Comparison of ENCODE assay signal across 8 mouse cellular contexts in the genomic region with DNA sequence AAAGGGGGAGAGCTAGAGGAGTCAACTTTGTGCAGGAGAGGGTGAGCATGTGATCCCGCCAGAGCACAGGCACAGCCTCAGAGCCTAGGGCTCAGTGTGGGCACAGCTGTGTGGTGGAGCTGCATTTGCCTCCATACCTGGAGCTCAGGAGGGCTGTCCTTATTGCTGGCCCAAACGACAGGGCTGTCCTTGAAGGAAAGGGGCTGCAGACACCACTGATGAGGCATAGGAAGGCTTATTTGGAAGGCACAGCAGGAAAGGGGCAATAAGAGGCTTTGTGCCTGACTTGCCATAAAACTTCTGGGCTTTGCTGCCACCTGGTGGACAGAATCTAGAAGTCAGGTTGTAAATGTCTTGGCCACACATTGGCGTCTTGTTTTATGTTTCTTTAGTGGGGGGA. TPM values are rescaled to one million over a fixed set of nuclear protein-coding genes. Genes with fewer than 3 reads are reported as not detected.
A peak's percentile ranks its signal among the peaks of the same experiment; 100 is the strongest.
DNase-seq lines count a peak whose midpoint lies in the region; ATAC-seq lines count a peak whose summit lies in the region.

No protein-coding gene starts in this region.

- no peak for ATAC-seq in activated CD4-positive, CD25-positive, alpha-beta regulatory T cell, adult 4 months

- peak; percentile 45 for DNase-seq in MEL-GATA-1-ER (ENCODE audit: extremely low read depth, low read depth)
- peak; percentile 81 for DNase-seq in adrenal gland, postnatal 14 days
- peak; percentile 85 for DNase-seq in embryo, embryonic 11 days
- DNase-seq in gastrocnemius, postnatal 25 days = peak; percentile 41
- DNase-seq in layer of hippocampus, adult 8-10 months (ENCODE audit: low spot score in 2 of 2) = peak; percentile 49 to 85
- peak; percentile 65 for DNase-seq in lung, postnatal 25 days (ENCODE audit: low spot score)
- peak; percentile 82 to 88 for DNase-seq in right cerebral cortex, postnatal 10 days (ENCODE audit: low spot score in 2 of 2)

RNA-seq across cellular contexts. Expression of a gene that starts 16.9 kb away (rescaled TPM):
- total RNA-seq in adrenal gland, postnatal 14 days (2021) = 3.1 and 8.4 TPM in 2 replicates
- total RNA-seq in gastrocnemius, postnatal 25 days (2021) = not detected
- total RNA-seq in layer of hippocampus, adult 8-10 months (2022) = 10 to 100 TPM; 12.0 to 16.6 (median 13.9) TPM
- not detected for polyA plus RNA-seq in activated CD4-positive, CD25-positive, alpha-beta regulatory T cell, adult 4 months (2017; shearing (Covaris generic))

RNA-seq across cellular contexts. Expression of a gene that starts 58.0 kb away (rescaled TPM):
- total RNA-seq in adrenal gland, postnatal 14 days (2021) = 88.9 and 109 TPM in 2 replicates
- 100 to 1,000 TPM; 102 to 134 TPM for total RNA-seq in gastrocnemius, postnatal 25 days (2021)
- total RNA-seq in layer of hippocampus, adult 8-10 months (2022) = 100 to 1,000 TPM; 118 to 146 (median 137) TPM
- polyA plus RNA-seq in activated CD4-positive, CD25-positive, alpha-beta regulatory T cell, adult 4 months (2017; shearing (Covaris generic)) = not detected
